Mouse (Mus musculus) ovary, postnatal 10 days (tissue): ENCODE measurements around the gene Hoxa2.

Source experiments
- DNase-seq: peaks from one replicate; pipeline ENCODE4 v3.0.0; 2022; ENCODE audit warnings: low spot score

Gene Hoxa2

DNA sequence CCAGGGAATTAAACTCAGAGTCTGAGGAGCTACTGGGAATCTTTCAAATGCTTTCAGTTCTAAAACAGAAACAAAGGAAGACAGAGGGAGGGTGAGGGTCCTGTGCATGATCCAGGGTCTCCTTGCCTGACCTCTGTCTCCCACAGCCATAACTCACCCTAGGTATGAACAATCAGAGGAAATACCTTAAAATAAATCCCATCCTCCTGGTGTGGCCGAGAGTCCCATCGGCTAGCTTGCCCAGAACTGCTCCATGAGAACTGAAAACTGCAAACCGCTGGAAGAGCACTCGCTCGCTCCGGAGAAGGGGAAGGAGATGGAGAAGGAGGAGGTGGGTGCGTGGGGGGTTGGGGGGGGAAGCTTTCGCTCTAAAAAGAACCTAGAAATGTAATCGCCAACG is 15.1 kb upstream of the Hoxa2 start:
- no peak for DNase-seq

DNA sequence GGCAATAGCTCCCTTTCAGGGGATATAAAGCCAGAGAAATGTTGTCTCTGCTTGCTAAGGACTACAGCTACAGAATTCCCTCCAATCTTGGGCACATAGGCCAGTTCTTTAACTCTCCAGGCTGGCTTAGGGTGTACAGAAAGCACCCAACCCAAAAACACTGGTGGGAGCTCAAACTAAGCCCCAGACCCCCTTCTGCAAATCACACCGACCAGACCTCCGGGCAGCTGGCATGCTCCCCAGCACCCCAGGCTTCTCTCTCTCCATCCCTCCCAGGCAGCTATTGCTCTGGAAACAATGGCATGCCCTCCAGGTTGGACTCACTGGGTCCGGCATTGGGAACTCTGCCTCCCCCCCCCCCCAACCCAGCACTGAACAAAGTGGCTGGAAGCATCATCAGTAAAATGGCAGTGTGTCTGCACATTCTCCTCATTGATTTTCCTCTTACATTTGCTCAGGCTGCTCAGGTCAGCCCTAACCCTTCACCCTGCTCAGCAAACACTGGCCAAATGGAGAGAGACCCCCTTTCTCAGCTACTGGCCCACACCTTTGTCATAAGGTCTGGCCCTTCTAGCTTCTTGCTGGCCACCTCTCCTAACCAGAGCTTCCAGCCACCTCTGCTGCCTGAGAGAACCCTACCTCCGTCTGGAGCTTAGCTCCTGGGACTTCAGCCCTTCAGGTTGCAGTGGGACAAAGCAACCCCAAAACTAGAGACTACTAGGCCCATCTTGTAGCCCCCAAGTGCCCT is 14.5 kb upstream of the Hoxa2 start:
- DNase-seq = no peak

DNA sequence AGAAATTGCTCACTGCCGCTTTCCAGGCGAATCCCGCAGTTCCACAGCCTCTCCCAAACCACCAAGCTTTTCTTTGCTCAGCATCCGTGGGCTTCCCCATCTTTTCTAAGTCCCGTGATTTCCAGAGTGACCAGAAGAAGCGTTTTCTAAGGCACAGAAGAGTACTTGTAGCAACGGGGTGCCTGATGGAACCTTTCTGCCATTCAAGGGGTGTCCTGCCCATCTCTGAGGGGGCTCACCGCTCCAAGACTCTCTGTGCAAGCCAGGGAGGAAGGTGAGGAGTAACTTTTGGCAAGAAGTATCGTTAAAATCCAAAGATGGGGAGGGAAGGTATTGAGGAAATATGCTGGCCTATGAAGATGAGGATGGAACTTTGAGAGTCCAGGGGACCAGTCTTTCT is 13.2 kb upstream of the Hoxa2 start:
- no peak for DNase-seq

DNA sequence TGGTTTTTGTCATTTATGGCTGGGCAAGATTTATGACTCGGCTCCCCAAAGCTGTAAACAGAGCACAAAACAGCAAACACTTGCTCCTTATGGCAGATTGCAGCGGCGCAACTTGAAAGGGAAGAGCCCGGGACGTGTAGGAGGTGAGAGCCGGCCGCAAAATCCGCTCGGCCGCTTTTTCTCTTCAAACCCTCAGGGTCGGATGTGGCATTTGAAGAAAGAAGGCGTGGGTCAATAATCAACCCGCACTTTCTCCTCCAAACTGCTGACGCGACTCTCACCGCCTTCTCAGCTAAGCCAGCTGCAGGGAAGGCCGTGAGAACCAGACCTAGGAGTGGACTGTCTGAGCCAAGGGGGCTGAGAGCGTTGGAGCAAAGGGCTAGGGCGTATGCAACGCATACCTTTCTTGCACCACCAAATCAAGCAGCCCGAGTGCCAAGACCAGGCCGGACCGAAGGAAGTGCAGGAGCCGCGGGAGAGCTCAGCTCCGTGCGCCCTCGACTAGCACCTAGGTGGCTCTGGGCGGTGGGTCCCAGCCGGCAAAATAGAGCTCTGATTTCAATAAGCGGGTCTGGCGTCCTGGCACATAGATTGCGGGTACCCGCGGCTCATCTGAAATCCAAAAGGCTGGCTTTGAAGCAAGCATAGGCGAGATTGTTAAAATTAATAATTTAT is 12.6 kb upstream of the Hoxa2 start, which contains the start of gene 5730596B20Rik:
Gene 5730596B20Rik (plus strand): TSS at position 438 of the 675 bp plus-strand sequence.
- no peak for DNase-seq

DNA sequence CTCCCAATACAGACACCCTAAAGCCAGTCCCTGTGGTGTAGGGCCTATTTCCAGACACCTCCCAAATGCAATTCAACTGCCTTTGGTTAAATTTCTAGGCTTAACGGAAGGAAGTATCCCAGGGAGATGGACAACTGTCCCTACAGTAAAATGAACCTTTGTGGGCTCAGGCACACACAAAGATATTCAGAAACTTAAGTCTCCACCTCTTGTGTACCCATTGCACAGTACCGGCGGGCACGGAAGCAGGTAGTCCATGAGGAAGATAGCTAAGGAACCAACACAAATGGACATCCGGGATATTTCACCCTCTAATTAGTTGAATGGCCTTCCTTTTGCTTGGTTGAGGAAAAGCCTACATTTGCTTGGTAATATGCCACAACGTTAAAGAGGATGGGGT is 11.8 kb upstream of the Hoxa2 start:
- no peak for DNase-seq

DNA sequence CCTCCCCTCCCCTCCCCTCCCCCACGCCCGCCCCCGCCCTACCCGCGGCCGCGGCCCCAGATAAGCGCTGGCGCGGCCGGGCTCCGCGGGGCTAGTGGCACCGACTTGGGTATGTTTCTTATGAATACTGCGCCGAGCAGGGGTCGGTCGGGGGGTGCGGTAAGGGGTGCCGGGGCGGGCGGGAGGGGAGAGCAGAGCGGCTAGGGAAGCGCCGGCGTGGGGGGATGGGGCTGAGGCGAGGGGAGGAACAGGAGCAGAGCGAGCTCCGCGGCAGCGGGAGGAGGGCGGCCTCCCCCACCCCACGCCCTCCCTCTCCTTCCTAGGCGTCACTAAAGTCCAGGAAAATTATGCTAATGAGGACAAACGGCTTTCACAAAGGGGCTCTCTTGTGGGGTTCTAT is 11.2 kb upstream of the Hoxa2 start:
- no peak for DNase-seq

DNA sequence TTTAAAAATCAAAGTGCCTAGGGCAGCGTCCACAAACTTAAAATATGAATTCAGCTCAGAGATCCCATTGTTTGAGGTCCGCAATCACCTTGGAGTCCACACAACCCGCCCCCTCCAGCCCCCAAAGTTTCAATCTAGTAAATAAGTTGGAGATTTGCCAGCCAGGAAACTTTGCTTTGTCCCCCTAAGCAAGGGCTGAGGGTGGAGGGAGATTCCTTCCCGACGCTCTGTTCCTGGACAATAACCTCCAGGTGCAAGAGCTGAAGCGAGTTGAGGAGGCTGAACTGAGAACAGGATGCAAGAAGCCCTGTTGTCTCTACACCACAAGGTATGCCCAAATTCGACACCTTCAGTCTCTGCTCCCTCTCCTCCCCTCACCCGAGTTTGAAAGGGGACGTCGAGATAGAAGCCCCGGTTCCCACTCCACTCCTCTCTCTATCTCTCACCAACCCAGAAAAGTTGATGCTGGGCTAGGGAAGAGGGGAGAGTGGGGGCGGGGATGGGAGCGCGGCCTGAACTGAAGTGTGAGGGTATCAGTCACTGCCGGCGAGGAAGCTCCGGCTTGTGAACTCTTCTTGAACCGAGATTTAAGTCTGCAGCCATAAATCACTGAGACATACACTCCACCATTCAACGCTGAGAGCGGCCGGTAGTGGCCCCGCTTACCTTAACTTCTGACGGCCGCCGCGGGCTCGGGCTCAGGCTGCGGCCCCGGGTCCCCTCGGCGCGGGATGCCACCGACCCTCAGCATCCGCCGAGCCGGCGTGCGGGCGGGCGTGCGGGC is 10.5 kb upstream of the Hoxa2 start:
- DNase-seq = no peak

DNA sequence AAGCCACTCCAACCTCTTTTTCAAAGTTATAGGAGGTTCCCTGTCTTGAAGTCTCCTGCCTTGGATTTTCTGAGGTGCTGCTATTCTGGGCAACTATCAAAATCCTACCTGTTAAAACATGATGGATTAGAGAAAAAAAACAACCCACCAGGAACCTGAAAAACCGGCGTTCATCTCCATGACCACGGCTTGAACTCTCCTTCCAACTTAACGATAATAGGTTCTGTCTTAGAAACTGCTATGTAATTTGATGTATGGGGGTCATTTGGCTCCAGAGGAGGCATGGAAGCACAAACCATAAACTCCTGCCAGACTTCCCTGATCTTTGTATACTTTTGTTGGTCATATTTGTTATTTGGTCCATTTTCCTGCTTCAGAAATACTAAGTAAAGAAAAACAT is 9.0 kb upstream of the Hoxa2 start:
- no peak for DNase-seq

DNA sequence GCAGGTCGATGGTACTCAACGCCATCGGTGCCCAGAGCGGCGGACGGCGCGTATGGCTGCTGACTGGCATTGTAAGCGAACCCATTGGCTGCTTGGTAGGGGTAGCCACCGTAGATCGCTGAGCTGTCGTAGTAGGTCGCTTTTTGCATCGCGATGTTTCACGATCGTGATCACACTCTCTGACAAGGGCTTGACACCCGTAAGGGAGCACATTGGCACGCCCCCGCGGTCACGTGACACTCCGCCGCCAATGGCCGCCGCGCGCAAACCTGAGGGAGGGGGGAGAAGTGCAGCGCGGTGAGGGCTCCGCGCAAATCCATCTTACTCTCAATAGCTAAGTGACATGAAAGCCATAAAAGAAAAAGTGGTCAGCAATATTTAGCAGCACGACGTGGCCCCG is 7.9 kb upstream of the Hoxa2 start:
- DNase-seq = no peak

DNA sequence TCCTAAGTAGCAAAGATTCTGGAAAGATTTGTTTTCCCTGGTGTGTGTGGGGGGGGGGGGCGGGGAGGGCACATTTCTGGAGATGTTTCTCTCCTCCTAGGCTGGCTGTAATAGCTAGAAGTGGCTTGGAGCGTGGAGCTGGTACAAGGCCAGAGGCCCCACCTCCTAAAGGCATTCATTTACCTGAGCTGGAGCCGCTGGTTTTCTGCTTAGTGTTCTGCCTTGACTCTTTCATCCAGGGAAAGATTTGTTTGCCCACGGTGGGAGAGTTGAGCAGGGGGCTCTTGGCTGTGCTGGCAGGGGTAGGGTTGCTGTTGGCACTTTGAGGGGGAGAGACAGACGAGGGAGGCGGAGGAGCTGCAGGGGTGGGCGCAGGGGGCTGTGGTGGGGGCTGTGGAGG is 7.3 kb upstream of the Hoxa2 start:
- no peak for DNase-seq

DNA sequence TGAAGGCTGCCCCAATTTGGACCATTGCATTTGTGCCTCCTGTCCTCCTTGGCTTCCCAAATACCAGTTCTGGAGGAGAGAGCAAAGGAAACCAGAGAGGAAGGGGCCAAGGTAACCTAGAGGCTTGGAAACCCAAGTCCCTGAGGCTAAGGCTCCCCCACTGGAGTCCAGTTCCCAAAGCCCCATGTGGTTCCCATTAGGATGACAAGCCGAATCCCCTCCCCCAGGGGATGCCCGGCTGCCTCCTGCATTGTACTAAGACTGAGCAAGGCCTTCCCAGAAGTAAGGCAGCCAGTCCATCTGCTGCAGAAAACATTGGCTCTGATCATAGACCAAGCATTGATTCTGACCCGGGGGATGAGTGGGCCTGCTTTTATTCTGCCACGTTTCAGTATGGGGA is 6.7 kb upstream of the Hoxa2 start:
- no peak for DNase-seq

DNA sequence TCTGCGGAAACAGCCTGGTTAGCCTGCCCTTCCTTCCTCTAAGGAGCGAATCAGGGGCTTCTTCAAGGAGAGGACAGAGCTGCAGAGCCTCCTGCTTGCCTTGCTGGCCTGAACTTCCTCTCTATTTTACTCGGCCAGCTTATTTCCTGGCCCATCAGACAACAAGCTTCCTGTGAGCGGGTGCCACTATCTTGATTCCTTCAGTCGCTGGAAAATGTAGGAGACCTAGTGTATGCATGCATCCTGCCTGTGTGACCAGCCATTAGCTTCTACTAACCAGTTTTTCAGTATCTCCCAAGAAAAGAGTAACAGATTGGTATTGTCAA is 6.2 kb upstream of the Hoxa2 start:
- DNase-seq = no peak

DNA sequence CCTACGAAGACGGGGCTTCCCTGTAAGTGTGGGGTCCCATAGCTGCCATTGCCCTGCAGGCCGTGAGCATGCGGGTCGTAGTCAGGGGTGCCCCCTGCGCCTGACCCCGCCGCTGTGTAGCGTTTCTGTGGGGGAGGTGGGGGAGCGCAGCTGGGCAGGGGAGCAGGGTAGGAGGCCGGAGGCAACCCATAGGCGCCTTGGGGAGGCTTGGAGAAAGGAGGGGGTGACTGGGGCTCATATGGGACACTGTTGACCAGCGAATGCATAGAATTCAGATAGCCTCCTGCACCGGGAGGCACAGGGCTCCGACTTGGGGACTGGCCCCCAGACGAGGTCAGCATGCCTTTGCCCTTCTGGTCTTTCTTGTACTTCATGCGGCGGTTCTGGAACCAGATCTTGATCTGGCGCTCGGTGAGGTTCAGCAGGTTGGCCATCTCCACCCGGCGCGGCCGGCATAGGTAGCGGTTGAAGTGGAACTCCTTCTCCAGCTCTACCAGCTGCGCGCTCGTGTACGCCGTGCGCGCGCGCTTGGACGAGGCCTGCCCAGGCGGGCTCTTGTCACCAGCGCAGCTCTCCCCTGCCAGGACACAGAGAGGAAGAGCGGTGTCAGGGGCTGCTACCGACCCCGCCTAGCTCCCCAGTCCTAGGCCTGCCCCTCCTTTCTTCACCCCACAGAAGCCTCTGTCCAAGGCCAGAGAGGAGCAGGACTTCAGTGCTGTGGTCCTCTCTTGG is 5.7 kb upstream of the Hoxa2 start:
- DNase-seq = no peak

DNA sequence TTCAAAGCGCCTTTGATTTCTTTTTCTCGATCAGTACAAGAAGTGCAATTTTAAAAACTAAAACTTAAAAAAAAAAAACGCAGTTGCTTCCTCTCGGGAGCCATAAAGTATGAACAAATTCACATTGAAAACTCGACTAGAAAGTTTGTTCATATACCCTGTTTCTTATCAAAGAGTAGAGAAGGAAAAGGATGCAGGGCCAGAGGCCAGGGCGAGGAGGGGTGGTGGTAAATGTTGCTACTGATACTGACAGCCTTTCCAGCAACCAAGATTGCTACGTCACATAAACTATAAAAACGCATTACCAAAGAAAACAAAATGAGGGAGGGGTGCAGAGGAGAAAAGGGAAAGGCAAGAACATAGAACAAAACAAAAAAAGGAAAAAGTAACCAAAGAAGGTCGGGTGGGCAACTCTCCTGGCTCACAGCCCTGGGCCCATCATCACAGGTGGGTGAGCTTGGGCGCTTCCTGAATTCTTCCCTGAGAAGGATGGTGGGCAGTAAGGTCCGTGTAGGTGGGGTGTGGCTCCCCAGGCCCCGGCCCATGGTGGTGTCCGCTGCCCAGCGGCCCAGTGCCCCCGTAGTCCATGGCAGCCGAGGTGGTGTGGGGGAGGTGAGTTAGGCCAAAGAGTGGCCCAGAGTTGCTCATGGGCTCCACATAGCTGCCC is 5.0 kb upstream of the Hoxa2 start:
- DNase-seq = no peak

DNA sequence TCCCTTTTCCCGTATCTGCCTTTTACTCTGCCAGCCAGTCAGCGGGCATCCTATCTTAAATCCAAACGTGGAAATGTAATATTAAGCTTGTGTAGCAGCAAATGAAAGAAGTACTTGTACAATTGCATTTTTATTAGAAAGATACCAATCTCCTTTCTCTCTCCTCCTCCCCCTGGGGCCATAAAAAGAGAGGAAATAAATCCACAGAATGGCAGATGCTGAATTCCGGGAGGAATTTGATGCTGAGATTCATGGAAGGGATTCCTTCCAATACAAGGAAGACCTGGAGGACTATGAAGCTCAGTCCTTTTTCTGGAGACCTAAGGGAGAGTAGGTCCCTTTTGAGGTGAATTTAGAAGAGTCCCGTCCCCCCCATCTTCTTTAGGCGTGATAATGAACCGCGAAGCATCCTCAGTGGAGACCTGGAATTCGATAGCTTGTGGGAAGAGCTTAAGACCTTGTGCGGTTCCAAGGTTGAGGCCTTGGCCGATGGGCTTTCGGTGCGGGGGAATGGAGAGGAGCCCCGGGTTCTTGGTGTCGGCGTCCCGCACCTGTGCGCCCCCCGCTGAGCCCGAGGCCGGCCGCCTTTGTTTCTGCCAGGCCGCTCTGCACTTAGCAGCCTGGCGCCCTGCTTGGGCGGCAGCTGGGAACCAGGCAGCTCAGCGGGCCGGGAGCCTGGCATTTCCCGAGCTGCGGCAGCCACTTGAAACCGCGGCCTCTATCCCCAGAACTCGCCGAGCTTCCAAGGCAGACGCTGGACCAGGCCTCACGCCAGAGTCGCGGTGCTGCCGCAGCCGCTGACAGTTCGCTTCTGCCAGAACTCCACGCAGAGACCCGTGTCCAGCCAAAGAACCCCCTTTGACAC is 3.8 kb upstream of the Hoxa2 start:
- no peak for DNase-seq

DNA sequence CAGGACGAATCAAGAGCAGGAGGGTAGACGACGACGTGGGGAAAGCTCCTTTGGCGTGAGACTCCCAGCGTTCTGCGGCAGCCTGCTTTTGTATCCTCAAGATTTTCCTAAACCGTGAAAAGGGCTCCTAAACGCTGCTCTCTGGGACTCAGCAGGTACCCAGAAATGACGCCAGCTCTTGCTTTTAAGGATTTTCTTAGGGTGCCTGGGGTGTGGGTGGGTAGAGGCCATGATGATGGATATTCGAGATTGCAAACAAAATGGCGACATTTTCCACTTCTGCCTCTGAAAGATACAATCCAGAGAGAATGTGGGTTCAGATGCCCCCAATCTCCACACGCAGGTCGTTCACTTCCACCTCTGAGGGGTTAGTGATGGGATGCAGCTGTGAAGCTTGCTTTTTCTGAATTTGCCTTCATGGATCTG is 3.1 kb upstream of the Hoxa2 start:
- no peak for DNase-seq

DNA sequence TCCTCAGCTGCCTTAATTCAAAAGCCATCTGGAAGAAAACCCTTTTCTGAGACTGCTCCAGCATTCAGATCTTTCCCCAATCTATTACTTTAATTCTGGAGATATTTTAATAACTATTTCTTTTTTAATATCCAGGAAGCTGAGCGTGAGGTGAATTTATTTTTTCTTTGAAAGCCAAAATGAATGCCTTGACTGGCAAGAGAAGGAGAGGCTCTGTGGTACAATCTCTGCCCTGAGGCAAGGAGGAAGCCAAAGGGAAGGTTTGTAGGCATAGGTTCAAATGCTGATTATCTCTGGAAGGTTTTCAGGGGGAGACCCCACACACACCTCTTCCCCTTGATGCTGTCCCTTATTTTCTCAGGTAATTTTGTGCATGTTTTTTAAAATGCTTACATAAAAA is 2.5 kb upstream of the Hoxa2 start:
- no peak for DNase-seq

DNA sequence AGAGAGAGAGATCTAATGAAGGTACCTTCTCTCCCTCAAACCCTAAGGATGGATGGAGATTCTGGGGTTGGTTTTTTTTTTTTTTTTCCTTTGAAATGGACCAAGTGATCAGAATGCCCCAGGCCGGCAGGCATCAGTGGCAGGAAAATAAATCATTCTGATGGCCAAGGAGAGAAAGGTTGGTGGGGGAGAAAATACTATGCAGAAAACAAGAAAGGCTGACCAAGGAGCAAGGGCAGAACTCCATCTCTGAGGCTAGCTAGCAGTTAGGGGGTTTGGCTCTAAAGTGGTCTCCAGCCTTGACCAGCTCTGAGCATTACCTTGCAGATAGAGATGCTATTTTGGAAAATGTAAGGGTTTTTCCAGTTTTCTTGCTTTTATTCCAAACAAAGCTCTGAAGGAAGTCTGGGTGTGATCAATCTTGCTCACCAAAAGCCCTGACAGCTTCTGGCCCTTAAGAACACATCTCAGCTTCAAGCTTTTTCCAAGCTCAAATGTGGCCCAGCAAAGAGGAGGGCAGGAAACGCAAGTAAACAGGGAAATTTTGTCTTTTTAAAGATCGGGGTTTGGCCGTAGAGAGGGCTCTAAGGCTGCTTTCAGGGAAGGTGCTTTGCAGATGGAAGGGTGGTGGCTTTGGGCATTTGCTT is 1.9 kb upstream of the Hoxa2 start:
- no peak for DNase-seq

DNA sequence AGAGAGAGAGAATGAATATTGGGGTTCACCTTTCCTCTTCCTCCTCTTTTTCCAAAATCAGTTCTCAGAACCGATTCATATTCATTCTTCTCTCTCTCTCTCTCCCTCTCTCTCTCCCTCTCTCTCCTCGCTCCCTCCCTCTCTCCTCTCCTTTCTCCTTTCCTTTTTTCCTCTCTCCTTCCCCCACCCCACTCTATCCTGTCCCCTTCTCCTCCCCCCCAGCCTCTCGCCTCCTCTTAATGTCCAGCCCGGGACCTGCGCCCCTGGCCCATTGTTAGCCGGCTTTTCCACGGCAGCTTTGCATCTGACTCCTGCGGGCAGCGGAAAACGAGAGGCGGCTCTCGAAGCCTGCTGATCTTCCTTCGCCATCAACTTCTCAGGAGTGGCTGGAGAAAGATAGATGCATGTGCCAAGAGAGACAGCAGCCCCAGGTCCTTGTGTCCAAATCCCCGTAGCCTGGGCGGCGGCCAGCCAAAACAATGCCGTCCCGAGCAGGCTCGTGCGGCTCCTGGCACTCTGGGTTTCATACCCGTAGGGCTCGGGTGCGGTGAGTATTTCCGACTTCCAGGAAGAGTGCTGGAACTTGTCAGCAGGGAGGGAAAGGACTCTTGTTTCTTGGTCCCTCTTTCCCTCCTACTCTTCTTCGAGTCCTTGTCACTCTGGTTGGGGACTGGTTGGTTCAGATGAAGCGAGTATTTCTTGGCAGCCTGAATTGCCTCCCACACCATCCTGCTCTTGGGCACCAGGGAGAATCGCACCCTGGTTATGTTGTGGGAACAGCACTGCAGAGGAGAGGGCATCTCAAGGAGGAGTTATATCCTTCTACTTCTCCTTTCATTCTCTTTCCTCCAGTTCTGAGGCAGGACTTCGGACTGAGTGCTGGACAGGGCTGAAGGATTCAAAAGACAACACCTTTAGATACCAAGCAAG is 1.1 kb upstream of the Hoxa2 start:
- DNase-seq = no peak
